Mouse (Mus musculus): ENCODE results near the gene Hectd1.

Hectd1 gene

DNA sequence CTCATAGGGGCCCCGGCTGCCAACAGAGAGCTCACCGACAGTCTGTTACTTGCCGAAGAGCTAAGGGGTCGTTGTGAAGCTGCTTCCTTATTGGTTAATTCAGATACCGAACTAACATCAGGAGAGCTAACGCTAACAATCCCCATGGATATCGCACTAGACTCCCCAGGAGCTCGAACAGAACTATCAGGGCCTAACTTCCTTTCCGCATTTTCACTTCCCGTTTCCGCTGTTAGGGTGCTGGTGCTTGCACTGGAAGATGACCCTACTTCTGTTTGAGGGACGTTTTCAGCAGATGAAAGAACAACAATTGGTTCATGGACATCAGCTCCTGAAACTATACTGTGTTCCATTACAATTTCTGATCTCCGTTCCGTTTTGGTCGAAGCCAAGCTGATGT, 60.6 kb downstream of the Hectd1 start:
- DNase-seq (ENCODE audit: low read depth, low spot score) = no peak

DNA sequence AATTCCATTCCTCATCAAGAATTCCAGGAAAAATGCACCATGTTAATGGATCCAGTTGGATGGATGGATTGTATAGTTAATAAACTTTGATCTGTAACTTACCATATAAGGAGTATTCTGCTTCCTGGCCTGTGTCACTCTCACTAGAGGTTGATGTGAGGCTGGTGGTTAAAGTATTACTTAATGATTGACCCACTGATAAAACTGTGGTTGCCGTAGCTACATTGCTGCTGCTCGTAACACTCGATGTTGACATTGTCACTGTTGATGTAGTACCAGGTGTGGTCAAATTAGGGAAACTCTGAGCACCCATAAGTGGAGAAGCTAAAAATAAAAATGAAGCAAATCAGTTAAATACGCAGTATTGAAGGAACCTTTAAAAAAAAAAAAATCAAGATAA, 61.9 kb downstream of the Hectd1 start:
- no peak for DNase-seq (ENCODE audit: low read depth, low spot score)

- DNase-seq (ENCODE audit: low read depth, low spot score) = no peak
Measured at GRCm38 (mm10) chr12:51759374-51759773, 70.0 kb downstream of the Hectd1 start.

DNA sequence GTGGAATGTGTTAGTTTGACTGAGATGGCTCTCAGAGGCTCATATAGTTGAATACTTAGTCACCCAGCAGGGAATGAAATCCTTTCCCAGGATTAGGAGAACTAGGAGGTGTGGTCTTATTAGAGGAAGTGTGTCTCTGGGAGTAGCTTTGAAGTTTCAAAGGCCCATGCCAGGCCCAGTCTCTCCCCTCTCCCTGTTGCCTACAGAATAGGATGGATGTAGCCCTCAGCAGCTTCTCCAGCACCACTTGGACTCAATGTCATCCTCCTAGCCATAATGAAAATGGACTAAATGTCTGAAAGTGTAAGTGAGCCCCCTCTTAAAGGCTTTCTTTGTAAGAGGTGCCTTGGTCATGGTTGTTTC, 72.8 kb downstream of the Hectd1 start:
- DNase-seq (ENCODE audit: low read depth, low spot score) = no peak

- no peak for DNase-seq (ENCODE audit: low read depth, low spot score)
Measured at GRCm38 (mm10) chr12:51755938-51756598, 73.3 kb downstream of the Hectd1 start.

DNA sequence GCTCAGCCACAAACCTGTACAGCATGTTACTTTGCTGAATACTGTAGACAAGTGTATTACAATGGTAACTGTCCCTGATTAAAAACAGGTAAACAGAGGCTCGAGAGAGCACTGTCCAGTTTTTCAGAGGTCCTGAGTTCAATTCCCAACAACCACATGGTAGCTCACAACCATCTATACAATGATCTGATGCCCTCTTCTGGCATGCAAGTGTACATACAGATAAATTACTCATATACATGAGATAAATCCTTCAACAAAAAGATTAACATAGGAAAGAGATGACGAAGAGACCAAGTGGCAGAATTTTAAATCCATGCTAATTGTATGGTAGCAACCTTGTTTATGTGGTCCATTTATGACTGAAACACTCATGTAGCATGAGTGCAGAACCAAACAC, 82.0 kb downstream of the Hectd1 start:
- no peak for DNase-seq (ENCODE audit: low read depth, low spot score)

DNA sequence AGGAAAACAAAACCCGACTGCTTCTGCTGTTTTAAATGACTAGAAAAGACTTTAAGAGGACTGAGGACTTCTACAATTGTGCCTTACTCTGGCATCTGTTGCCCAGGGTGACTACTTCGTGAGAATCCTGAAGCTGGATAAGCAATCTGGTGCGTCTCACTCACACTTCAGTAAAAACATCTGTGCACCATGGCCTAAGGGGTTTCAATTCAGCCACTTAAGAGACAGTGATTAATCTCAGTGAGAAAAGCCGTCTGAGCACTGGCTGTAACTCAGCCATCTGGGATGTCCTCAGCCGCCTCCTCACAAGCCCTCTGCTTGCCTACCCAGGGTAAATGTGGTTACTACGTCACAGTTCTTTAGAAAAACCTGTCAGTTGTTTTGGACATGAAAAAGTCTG, 84.4 kb downstream of the Hectd1 start:
- no peak for DNase-seq (ENCODE audit: low read depth, low spot score)

DNA sequence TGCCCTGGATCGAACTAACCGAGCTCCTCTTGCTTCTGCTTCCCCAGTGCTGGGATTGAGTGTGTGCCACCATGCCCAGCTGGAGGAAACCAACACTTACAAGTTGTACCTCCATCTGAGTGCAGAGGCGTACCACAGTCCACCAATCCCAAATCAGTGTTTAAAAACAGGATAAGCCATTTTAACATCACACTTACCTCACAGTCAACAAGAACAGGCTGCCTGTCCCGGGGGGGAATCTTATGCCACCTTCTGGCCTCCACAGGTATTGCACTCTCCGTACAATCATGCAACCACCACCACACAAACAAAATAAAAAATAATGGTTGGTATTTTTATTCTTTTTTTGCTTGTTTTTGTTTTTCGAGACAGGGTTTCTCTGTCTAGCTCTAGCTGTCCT, 87.6 kb downstream of the Hectd1 start:
- DNase-seq (ENCODE audit: low read depth, low spot score) = no peak

DNA sequence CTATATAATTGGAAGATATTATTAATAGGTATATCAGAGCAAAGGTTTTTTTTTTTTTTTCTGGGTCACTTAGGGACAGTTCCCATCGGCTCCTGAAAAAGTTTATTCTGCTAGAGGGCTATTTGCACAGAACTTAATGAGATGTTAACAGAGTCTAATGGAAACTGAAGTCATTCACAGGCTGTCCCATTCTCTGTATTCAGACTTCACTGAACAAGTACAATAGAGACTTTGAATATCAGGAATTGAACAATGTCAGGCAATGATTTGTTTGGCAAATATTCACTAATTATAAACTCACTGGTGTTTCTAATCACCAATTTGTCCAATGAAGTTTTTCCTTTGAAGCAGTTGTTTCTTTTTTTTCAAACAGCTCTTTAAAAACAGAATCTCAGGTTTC, 92.5 kb downstream of the Hectd1 start:
- DNase-seq (ENCODE audit: low read depth, low spot score) = no peak

DNA sequence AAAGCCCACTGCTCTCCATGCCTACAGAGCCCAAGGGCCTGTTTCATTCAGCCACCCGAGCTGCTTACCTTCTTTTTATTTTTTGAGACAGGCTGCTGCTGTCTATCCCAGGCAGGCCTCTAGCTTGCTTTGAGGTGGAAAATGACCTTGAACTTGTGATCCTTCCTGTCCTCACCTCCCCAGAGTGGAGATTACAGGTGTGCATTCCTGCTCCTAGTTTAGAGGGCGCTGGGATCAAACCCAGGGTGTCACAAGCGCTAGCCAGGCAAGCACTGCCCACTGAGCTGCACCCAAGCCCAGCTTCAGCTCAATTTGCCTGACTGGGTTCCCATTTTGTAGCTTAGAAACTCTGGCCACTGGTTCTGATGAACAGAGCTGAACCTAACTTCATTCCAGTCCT, 93.0 kb downstream of the Hectd1 start:
- no peak for DNase-seq (ENCODE audit: low read depth, low spot score)

DNA sequence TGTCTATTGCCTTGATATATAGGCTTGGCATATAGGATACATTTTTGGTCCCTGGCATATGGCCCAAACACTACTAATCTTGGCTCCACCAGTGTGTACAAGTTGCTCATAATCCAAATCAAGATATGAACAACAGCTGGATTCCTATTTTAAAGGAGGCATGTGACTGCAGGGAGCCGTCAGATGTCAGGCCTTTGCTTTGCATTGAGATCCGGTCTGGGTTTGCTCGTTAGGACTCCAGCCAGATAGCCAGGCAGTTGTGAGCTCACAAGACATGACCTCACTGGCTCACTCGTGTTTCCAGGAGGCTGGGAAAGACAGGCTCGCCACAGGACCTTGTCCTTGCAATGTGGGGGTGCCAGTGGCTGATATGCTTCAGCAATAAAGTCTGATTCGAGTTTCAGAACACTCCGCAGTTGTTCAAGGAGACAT, 93.5 kb downstream of the Hectd1 start:
- no peak for DNase-seq (ENCODE audit: low read depth, low spot score)

DNA sequence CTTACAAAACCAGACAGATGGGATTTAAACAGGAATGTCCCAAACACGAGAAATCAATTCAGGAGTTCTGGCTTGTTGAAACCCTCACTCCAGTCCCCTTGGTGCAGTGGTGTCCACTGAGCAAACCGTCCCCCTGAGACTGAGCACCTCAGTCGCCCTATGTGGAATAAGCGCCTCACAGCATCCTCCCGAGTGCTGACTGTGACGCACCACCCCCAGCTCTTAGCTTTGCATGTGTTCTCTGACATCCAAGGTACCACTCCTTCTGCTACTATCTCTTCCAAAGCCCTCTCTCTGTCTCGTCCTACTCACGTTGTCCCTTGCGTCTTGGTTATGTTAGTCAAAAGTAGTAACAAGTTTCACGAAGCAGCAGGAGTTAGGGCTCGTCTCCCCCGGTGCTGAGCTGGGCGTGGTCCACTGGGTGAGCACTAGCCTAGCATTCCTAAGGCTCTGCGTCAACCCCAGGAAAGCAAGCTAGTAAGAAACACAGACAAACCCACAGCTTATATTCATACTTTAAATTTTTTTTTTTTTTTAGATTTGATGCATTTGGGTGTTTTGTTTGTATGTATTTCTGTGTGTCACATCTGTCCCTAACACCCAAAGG, 94.6 kb downstream of the Hectd1 start:
- DNase-seq (ENCODE audit: low read depth, low spot score) = no peak

DNA sequence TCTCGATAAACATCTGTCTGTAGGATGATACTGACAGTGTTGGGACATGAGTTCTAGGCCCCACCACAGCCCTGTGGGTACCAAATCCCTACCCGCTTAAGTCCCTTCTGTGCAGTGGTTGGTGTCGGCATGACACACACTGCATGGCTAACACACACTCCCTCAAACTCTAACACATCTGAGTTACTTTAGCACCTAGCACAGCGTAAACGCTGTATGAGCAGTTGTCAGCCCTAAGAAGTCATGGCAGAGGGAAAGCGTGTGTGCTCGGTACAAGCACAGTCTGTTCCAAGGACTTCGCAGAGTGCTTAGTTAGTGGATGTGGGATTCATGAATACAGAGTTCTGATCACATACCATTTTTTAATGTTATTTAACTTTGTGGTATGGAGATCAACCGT, 99.5 kb downstream of the Hectd1 start:
- DNase-seq (ENCODE audit: low read depth, low spot score) = no peak

- no peak for DNase-seq (ENCODE audit: low read depth, low spot score)
Measured at GRCm38 (mm10) chr12:51729058-51729457, 100.3 kb downstream of the Hectd1 start.

DNA sequence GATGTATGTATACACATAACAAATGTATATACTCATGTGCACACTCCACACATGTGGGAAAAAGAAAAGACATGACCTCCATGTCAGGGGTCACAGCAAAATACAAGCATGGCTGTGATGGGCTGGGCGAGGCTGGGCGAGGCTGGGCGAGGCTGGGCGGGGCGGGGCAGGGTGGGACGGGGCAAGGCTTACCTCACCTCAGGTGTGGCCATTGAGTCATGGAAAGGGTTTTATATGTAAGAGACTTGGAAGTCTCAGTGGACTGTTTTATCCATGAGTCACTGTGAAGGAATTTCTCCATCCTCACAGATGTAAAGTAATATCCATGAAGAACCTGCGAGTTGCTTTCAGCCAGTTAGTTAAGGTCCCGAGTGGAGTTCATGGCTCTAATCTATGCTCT, 107.5 kb downstream of the Hectd1 start:
- no peak for DNase-seq (ENCODE audit: low read depth, low spot score)

GRCm38 (mm10) chr12:51718617-51719016, 110.7 kb downstream of the Hectd1 start:
- DNase-seq (ENCODE audit: low read depth, low spot score) = no peak

DNA sequence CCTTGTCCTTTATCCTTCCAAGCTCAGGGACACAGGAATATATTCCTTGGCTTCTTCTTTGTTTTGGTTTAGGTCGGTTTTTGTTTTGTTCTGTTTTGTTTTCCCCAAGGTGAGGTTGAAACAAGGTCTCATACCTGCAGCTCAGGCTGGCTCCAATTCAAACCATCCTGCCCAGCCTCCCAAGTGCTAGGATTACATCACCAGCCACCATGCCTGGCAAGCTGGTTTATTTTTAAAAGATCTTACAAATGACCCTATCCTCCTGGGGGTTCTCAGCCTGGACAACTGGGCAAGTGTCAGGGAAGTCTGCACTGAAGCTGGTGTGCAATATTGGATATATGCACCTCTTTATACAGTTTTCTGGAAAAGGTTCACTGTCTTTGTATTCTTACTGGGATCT, 116.7 kb downstream of the Hectd1 start:
- DNase-seq (ENCODE audit: low read depth, low spot score) = no peak

DNA sequence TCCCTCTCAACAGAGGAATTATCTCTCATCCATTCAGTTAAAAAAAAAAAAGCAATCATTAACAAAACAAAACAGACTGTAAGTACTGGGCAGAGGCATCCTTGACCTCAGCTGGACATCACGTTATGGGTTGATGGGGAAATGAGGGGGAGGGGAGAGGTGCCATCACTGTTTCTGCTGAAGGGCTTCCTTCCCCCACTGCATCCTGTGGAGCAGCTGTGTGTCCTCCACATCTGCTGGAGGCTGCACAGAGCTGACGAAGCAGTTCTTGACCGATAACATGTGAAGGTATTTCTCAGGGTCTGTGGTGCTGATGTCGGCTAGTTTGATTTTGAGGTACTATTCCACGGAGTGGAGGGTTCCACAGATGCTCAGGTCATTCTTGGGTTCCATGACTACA, 119.2 kb downstream of the Hectd1 start:
- DNase-seq (ENCODE audit: low read depth, low spot score) = no peak

DNA sequence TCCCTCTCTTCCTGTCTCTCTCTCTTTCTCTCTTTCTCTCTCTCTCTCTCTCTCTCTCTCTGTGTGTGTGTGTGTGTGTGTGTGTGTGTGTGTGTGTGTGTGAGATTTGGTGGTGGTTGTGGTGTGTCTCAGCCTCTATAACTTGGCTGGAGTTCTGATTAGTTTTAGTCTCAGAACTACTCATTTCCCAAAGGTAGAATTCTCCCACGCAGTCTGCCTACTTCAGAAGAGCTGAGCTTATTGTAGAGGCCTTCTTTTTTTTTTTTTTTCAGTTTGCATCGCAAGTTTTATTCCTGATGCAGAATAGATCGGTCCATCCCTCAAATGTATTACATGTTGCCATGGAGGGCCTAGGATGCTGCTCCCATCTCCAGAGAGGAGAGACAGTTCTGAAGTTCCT, 119.6 kb downstream of the Hectd1 start:
- DNase-seq (ENCODE audit: low read depth, low spot score) = no peak

- no peak for DNase-seq (ENCODE audit: low read depth, low spot score)
Measured at GRCm38 (mm10) chr12:51708941-51709686, 120.2 kb downstream of the Hectd1 start.

DNA sequence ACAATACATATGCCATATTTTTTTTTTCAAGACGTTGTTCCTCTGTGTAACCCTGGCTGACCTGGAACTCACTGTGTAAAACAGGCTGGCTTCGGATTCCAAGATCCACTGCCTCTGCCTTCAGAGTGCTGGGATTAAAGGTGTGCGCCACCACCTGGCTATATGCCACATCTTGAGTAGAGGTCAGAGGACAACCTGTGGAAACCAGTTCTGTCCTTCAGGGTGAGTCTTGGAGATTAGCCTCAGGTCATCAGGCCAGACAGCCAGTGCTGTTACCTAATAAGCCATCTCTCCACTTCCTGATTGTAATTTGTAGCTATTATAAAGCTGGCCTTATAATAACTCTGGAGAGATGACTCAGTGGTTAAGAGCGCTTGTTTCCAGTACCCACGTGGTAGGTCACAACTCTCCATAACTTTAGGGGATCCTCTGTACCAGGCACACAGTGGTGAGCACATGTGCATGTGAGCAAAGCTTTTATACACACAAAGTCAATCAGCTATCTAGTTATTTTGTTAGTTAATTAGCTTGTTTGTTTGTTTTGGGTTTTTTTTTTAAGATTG, 122.6 kb downstream of the Hectd1 start:
- DNase-seq (ENCODE audit: low read depth, low spot score) = no peak

- no peak for DNase-seq (ENCODE audit: low read depth, low spot score)
Measured at GRCm38 (mm10) chr12:51705778-51706177, 123.6 kb downstream of the Hectd1 start.

- no peak for DNase-seq (ENCODE audit: low read depth, low spot score)
Measured at GRCm38 (mm10) chr12:51704572-51704971, 124.8 kb downstream of the Hectd1 start.

Data from embryo, embryonic 11.5 days (tissue).